Mouse (Mus musculus) embryo, embryonic 10.5 days (tissue): Measurements from ENCODE around the gene Spen.
"Not testable (repeated sequence)": the region's sequence is repeated elsewhere in the genome, so short reads cannot be mapped to it uniquely, and the experiment has no call there.

Experiments used
- DNase-seq: peaks from one replicate; pipeline ENCODE4 v3.0.0-alpha.2; 2015; ENCODE audit warnings: low spot score

Spen gene

DNA sequence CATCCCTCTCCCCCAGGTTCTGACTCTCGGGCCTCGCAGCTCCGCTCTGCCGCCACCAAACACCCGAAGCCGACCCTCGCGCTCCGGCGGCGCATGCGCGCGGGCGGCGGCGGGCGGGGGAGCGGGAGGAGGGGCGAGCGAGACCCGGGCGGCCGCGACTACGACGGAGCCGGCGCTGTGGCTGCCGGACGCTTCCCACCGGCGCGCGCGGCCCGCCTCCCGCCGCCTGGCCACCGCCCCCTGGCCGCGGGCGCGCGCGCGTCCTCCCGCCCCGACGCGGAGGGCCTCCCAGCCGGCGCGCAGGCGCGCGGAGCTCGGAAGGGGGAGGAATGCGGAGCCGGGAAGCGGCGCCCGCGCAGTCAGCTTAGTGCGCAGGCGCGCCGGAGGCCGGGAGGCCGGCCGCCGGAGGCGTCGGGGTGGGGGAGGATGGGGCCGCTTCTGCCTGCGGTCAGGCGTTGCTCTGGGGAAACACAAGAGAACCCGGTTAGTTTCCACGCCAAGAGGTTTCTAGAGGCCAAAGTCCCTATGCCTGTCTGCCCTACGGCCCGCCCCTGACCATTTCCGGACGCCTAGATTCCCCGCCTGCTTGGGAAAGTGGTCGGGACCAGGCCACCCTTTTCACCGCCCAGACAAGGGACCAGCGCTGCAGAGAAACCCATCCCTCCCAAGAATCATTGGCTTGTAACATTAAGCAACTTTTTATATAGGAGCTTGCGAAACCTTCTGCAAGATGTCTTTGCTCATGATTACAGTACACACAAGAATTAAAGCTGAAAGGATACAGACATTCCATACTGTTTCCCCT lies at the start of gene Spen:
Spen (minus strand) TSS at position 190 of the 805 bp plus-strand sequence.
- peak; percentile 95 for DNase-seq

DNA sequence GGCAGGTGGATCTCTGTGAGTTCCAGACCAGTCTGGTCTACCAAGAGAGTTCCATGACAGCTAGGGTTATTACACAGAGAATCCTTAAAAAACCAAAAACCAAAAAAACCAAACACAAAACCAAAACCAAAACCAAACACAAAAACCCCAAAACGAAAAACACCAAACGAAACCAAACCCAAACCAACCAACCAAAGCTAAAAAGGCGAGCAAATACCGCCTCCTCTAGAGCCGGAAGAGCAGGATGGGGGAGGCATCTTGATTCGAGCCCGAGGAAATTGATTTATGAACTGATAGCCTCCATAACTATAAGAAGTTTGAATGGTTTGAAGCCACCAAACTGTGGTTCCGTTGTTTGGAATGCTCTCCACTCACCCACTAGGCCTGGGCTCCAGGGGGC lies 45.5 kb upstream of the Spen start:
- no peak for DNase-seq

DNA sequence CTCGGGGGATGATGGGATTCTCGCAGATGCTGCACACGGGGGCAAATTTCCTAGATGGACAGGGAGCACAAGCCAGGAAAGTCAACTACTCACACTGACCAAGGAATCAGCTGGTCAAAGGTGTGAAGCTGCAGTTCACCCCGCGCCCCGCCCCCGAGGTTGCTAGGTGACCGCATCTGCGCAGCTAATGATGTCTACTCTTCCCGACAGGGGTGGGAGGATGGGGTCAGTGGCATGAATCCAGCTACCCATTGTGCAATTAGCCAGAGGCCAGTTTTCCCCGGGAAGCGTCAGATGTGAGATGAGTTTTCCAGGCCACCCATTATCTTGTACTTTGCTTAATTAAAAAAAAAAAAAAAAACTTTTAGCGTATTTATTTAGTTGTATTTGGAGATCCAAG lies 42.7 kb upstream of the Spen start:
- no peak for DNase-seq

DNA sequence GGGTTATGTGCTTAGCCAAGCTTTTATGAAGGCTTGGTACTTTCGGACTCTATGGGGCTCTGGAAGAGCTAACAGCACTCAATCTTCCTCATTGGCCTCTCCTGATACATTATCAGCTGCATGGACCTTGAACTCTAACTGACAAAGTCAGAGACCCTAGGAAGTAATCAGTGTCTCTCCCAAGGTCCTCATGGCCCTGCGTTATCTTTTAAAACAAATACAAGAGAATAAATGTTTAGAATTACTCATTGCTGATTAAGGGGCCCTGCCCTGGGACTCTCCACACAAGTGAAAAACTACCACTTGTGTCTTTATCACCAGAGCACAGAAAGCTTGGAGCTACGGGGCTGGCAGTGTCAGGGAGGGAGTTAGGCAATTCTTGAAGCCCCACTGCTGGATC lies 40.4 kb upstream of the Spen start:
- no peak for DNase-seq

DNA sequence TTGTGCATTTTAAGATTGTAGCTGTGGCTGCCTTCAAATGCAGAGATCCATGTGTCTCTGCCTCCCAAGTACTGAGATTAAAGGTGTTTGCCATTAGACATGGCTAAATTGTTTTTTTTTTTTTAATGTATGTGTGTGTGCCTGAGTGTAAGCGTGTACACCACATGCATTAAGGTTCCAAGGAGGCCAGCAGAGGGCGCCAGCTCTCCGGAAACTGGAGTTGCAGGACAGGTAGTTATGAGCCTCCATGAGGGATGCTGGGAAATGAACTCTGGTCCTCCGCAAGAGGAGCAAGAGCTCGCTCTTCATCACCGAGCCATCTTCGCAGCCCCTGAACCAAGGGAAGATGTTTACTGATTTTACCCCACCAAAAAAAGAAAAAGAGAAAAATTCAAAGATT lies 38.5 kb upstream of the Spen start:
- no peak for DNase-seq

DNA sequence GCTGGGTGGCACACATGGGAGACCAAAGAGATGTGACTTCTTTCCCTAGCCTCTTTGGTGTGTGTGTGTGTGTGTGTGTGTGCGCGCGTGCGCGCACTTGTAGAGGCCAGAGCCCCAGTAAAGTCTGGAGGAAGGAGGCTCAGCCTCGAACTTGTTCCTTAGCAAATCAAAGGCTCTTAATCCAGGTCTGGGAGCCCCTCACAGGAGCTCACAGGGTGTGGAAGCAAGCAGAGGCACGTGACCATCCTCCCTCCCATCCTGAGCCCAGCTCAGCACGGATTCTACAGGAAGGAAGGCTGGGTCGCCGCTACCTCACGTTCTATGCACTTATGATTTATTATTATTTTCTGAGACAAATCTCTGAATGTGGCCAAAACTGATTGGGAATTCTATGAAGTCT lies 38.0 kb upstream of the Spen start:
- DNase-seq = no peak

DNA sequence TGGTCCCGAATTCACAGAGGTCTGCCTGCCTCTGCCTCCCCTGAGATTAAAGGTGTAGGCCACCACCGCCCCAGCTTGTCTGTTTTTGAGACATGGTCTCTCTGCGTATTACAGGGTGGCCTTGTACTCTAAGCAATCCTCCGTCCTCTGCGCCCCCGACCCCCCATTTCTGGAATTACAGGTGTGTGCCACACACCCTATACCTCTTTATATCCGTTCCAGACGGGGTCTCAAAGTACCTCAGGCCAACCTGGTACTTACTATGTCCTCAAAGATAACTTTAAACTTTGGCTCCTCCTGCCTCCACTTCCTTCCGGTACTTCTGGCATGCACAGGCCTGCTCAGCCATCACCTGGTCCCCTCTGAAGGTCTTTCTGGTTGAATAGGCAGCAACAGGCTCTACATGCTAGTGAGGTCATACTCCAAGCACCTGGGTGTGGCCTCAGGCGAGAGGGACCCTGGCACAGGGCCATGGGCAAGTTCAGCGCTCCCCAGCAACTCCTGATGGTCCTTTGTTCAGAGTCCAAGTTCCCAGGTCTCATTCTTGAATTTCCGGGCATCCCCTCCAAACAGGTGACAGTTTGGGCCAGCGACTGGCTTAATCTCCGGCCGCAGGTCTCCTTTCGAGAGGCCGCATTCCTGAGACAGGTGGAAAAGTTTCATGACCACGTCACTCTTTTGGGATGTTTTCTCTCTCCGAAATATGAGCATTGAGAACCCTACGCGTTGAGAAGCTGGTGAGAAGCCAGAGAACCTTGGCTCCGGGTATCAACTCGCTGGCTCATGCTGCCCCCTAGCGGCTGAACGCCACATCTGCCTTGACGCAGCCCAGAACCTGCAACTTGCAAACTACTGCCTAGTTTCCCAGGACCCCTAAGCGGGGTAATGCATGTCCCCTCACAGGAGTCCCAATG lies 36.6 kb upstream of the Spen start:
- peak; percentile 88 for DNase-seq

DNA sequence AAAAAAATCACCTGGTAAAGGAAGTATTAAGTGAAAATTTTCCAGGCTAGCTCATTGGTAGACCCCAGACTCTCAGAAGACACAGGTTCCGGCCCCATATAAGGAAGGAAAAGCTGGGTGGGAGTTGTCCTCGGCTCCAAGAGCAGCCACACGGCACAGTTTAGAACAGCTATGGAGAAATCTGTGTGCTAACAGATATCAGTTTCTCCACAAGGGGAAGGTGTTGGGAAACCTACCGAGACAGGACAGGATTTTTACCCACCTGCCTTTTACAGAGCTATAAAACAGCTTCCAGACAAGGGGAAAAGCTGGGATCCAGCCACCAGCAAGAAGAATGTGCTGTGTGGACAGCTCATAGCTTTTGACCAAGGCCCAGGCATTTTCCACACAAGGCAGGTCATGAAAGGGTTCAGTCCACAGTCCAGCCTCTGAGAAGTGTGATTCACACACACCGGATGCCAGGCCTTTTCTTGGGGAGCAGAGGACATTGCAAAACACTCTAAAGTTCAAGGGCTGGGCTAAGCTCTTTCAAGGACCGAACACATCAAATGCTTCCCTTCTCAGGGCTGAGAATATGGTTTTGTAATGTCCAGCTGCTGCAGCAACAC lies 35.1 kb upstream of the Spen start:
- no peak for DNase-seq

DNA sequence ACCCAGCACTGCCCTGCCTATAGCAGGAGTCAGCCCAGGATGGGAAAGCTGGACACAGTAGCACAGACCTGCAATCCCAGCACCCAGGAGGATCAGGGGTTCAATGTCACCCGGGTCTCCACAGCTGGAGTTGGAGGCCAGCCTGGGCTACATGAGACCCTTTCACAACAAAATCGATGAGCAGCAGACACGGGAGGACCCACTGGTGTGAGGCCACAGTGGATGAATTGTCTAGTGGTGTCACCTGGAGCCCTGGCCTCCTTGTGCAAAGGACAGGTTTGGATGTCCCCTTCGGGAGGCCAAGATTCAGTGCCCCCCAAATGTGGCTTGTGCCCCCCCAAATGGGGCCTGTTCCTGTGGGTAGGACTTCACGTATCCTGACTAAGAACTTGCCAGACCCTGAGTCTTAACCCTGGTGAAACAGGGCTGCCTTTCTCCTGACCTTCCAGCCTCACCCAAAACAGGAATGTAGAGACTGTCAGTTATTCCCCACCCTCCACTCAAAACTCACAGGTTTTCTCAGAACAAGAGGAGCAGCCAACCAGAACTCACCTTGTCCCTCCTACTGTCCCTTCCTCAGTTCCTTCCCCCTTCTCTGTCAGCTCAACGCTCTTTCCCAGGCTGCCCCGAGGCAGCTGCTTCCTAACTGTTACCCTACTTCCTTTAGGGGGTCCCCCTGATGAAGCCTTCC lies 34.4 kb upstream of the Spen start:
- no peak for DNase-seq

DNA sequence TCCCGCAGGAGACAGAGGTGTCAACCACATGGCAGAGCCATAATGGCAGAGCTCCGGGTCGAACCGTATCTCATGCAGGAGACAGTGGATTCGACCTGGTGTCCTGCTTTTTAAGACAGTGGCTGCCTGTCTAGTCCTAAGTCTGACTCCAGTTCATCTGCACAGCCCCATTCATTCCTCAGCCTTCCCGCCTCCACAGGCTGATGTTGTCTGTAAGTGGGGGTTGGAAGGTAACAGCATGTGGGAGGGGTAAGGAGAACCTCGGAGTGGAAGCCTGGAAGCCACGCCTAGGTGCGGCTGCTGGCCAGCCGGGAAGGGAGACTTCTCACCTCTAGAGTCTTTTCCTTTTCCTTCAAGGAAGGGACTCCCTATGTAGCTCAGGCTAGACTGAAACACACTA lies 33.5 kb upstream of the Spen start:
- DNase-seq = no peak

DNA sequence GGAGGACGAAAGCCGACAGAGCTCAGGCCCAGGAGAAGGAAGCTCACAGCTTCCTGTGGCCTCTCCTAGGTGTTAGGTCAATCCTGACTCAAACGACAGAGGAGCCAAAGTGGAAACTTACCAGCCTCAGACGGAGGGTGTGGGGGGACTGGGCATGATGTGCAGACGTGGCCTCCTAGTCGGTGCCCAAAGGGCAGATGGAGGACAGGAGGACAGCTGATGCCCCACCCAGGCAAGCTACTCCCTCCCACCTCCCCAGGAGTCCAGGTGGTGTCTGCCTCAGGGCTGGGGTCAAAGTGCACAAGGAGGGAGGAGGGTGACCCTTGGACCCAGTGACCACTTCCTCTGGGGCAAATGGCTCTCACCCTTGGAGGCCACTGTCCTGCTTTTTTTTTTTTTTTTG lies 32.9 kb upstream of the Spen start:
- no peak for DNase-seq

DNA sequence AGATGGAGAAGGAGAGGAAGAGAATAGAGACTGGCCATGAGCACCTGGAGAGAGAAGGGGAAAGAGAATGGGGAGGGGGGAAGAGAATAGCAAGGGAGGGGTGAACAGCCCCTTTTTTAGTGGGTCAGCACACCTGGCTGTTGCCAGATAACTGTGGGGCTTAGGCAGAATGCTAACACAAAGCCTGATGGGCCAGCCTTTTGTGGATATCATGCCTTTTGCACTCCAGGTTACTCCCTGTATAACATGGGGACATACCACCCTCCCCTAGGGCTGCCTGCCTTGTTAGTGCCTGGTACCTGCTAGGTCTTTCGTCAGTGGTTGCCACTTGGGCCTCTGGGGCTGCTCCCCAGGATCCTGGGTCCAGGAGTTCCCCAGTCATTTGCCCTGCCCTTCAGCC lies 32.4 kb upstream of the Spen start:
- DNase-seq = no peak

DNA sequence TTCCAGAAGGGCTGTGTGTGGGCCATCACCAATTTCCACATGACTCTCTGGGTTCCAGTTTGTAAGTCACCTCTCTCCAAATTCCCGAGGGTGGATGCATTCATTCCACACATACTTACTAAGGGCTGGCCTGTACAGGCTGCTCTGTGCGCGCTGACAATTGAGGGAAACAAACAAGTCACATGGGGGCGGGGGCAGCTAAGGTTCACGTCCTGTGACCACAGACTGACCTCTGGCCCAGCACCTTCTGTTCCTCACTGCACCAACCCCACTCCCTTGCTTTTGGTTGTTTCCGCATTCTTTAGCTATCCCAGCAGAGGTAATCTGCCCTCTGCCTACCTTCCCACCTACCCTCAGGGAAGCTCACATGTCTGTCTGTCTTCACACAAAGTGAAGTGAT lies 31.6 kb upstream of the Spen start:
- DNase-seq = no peak

DNA sequence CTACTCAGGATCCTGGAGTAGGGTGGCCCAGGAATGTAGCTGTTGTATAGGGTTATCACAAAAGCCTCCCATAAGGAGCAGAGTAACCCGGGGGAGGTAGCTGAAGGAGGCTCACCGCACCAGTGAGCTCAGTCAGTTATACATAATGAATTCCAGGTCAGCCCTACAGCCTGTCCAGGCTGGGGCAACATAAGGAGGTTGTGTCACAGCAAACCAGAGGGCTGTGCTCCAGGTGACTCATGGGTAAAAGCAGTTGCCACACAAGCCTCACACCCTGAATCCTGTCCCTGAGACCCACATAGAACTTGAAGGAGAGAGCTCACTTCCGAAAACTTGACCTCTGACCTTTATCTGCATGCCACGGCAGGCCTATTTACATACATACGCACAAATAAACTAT lies 30.6 kb upstream of the Spen start:
- no peak for DNase-seq

DNA sequence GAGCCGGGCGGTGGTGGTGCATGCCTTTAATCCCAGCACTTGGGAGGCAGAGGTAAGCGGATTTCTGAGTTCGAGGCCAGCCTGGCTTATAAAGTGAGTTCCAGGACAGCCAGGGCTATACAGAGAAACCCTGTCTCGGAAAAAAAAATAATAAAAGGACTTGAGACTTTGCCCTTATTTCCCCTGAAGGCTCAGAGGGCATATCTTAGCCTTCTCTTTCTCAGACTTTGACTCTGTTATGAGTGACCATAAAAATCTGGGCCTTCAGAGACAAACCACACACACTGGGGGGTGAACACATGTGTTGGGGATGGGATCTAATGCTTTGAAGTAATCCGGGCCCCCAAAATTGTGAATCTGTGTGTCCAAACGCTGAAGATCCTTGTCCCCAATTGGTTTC lies 28.8 kb upstream of the Spen start:
- not testable (repeated sequence) for DNase-seq

DNA sequence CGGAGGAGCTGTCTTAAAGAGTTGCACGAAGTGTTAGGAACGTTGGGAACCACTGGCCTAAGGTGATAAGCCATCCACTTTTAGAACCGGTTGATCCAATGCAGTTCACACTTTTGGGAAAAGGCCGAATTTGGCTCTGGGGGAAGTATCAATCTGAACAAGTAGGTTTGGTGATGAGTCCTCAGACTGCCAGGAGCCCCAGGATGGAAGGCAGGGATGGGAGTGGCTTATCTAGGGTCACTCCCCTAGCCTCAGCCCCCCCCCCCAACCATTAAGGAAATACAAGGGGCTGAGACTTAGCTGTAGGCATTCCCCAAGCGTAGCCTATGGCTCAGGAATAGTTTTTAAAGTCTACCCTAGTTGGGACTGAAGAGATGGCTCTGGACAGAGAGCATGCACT lies 27.8 kb upstream of the Spen start:
- no peak for DNase-seq

DNA sequence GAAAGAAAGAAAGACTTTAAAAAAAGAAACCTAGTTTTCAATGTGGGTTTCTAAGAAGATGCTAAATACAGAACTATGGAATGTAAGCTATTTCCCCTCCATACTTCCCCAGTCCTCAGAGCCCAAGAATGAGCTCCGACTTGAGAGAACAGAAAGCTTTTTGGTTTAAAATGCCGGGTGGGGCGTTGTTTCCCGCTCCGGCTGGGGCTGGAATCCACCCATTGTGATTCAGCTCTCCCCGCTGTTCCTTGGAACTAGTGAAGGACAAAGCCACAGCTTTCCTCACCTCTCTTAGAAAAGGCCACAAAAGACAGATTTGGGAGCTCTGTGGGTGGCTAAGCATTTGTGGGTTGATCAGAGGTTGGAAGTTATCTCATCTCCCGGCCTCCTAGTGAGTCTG lies 26.9 kb upstream of the Spen start:
- DNase-seq = no peak

DNA sequence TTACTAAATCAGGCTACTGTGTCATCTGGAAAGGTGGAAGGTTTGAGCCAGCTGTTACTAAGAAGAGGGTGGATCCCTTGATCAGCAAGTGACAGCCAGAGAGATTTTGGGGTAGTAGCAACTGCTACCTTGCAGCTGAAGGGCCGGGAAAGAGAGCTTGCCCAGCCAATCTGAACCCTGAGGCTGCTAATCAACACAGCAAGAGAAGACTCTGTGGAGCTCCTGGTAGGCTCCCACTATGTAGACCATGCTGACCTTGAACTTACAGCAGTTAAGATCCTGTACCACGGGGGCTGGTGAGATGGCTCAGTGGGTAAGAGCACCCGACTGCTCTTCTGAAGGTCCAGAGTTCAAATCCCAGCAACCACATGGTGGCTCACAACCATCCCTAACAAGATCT lies 26.3 kb upstream of the Spen start:
- DNase-seq = no peak

DNA sequence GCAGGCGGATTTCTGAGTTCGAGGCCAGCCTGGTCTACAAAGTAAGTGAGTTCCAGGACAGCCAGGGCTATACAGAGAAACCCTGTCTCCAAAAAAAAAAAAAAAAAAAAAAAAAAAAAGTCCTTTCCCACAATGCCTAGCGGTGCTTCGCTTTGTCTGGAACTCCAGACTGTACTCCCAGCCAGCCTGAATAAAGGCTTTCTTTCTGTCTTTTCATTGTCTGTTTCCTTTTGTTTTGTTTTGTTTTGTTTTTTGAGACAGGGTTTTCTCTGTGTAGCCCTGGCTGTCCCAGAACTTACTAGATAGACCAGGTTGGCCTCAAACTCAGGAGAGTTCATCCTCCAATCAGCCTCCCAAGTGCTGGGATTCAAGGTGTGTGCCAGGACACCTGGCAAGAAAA lies 25.8 kb upstream of the Spen start:
- DNase-seq = no peak

DNA sequence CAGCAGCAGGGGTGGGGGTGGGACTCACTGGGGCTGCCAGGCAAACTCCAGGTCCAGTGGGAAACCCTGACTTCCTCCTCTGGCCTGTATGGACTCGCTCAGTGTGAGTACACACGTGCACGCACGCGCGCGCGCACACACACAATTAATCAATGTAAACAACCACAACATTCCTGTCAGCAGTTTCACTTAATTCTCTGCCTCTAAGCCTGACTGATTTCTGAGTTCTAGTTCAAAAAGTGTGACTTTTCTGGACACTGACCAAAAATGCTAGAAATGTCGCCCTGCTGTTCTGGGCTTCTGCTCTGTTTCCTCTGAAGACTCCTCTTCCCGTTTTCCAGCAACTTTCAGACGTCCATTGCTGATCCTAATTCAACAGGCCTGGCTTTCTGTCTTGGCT lies 23.9 kb upstream of the Spen start:
- no peak for DNase-seq

DNA sequence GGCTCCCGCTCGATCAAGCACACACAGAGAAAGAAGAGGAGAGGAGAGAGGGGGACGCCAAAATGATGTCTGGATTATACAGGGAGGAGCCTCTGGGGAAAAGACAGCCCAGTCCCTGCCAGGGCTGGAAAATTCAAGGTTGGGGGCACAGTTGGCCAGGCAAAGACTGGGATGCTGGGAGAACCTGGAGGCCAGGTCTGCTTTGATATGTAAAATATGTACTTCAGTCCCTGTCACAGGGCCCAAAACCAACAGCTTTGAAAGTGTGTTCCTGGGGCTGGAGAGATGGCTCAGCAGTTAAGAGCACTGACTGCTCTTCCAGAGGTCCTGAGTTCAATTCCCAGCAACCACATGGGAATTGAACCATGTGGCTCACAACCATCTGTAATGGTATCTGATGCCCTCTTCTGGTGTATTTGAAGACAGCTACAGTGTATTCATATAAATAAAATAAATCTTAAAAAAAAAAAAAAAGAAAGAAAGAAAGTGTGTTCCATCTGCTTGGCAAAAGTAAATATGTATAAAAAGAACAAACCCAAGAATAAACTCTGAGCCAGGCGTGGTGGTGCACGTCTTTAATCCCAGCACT lies 23.0 kb upstream of the Spen start:
- DNase-seq = not testable (repeated sequence)

DNA sequence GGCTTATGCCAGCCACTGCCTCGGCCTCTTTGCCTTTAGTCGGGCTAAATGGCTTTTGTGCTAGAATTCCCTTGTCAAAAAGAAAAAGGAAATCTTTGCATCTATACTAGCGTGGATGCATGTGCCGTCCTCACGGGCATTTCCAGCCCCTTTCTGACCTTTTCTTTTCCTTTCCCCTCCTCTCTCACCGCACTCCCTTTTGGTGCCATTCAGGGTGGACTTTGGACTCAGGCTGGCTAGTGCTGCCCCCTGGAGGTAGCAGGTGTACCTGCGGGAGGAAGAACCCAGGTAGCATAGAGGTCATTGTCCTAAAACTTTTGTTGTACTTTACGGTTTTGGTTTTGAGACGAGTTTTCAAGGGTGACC lies 21.5 kb upstream of the Spen start:
- DNase-seq = peak; percentile 91
